Mouse (Mus musculus): ENCODE results near the gene Celsr1. TPM values are rescaled to one million over a fixed set of nuclear protein-coding genes. Genes with fewer than 3 reads are reported as not detected.

The Celsr1 gene
- polyA plus RNA-seq, 1 experiment, result 0.02 TPM

- H3K4me1 ChIP-seq, result peaks cover 16% of the 10 kb centered on the region
- H3K36me3 ChIP-seq (replicated peaks; ENCODE audit: low read length), result no peaks in the 10 kb centered on the region
- TF ChIP-seq GATA1 (IDR thresholded peaks at IDR 0.05; ENCODE audit: borderline replicate concordance, low read length), result no peak
- no peak for TF ChIP-seq FLI1 (IDR thresholded peaks at IDR 0.05; ENCODE audit: low read length)
- H3K4me3 ChIP-seq (replicated peaks), result no peak overlapping the region
- H3K27me3 ChIP-seq (replicated peaks), result peaks cover 60% of the 10 kb centered on the region
- H3K9me3 ChIP-seq, result no peaks in the 10 kb centered on the region
Measured at GRCm38 (mm10) chr15:86041421-86041820, 7.8 kb upstream of the Celsr1 start.

GRCm38 (mm10) chr15:86038802-86039201 lies 5.2 kb upstream of the Celsr1 start:
- Histone ChIP-seq H3K4me1 (peaks cover 28% of the 10 kb centered on the region), H3K9me3 (no peaks in the 10 kb centered on the region), H3K36me3 (replicated peaks; ENCODE audit: low read length) (no peaks in the 10 kb centered on the region), H3K27me3 (replicated peaks) (peaks cover 79% of the 10 kb centered on the region), H3K4me3 (replicated peaks) (peak overlapping the region; percentile 48)
- no peak for TF ChIP-seq FLI1 (IDR thresholded peaks at IDR 0.05; ENCODE audit: low read length)
- no peak for TF ChIP-seq GATA1 (IDR thresholded peaks at IDR 0.05; ENCODE audit: borderline replicate concordance, low read length)

- Histone ChIP-seq H3K27me3 (replicated peaks) (peaks cover 80% of the 10 kb centered on the region), H3K4me1 (peaks cover 42% of the 10 kb centered on the region)
- no peak for TF ChIP-seq FLI1 (IDR thresholded peaks at IDR 0.05; ENCODE audit: low read length)
Measured at GRCm38 (mm10) chr15:86035913-86036312, 2.3 kb upstream of the Celsr1 start.

GRCm38 (mm10) chr15:86034781-86035360 lies 1.3 kb upstream of the Celsr1 start:
- TF ChIP-seq GATA1 (IDR thresholded peaks at IDR 0.05; ENCODE audit: borderline replicate concordance, low read length) (no peak), FLI1 (IDR thresholded peaks at IDR 0.05; ENCODE audit: low read length) (no peak)
- H3K4me3 ChIP-seq (replicated peaks), result no peak overlapping the region
- peaks cover 83% of the 10 kb centered on the region for H3K27me3 ChIP-seq (replicated peaks)
- H3K36me3 ChIP-seq (replicated peaks; ENCODE audit: low read length), result no peaks in the 10 kb centered on the region
- H3K4me1 ChIP-seq, result peaks cover 42% of the 10 kb centered on the region
- peaks cover 34% of the 10 kb centered on the region for H3K9me3 ChIP-seq

More at GRCm38 (mm10) chr15:86035913-86036312, 2.3 kb upstream of the Celsr1 start:
- H3K4me3 ChIP-seq (replicated peaks), result no peak overlapping the region
- H3K36me3 ChIP-seq (replicated peaks; ENCODE audit: low read length), result no peaks in the 10 kb centered on the region
- H3K9me3 ChIP-seq, result peaks cover 24% of the 10 kb centered on the region

GRCm38 (mm10) chr15:86034021-86034523 lies 495 bp upstream of the Celsr1 start:
- H3K27me3 ChIP-seq (replicated peaks), result peaks cover 83% of the 10 kb centered on the region
- no peaks in the 10 kb centered on the region for H3K36me3 ChIP-seq (replicated peaks; ENCODE audit: low read length)
- peak overlapping the region; percentile 80 for H3K4me3 ChIP-seq (replicated peaks)
- peaks cover 35% of the 10 kb centered on the region for H3K9me3 ChIP-seq
- TF ChIP-seq GATA1 (IDR thresholded peaks at IDR 0.05; ENCODE audit: borderline replicate concordance, low read length) (no peak), FLI1 (IDR thresholded peaks at IDR 0.05; ENCODE audit: low read length) (no peak)
- H3K4me1 ChIP-seq, result peaks cover 34% of the 10 kb centered on the region

- Histone ChIP-seq H3K9me3 (peaks cover 35% of the 10 kb centered on the region), H3K36me3 (replicated peaks; ENCODE audit: low read length) (no peaks in the 10 kb centered on the region), H3K27me3 (replicated peaks) (peaks cover 87% of the 10 kb centered on the region), H3K4me3 (replicated peaks) (peak overlapping the region; percentile 80), H3K4me1 (peaks cover 30% of the 10 kb centered on the region)
- TF ChIP-seq GATA1 (IDR thresholded peaks at IDR 0.05; ENCODE audit: borderline replicate concordance, low read length) (no peak), FLI1 (IDR thresholded peaks at IDR 0.05; ENCODE audit: low read length) (no peak)
Measured at GRCm38 (mm10) chr15:86032811-86033190, 776 bp downstream of the Celsr1 start.

GRCm38 (mm10) chr15:86029981-86030380 lies 3.6 kb downstream of the Celsr1 start:
- Histone ChIP-seq H3K27me3 (replicated peaks) (peaks cover 90% of the 10 kb centered on the region), H3K4me1 (peaks cover 25% of the 10 kb centered on the region), H3K36me3 (replicated peaks; ENCODE audit: low read length) (no peaks in the 10 kb centered on the region), H3K9me3 (peaks cover 35% of the 10 kb centered on the region), H3K4me3 (replicated peaks) (no peak overlapping the region)
- TF ChIP-seq FLI1 (IDR thresholded peaks at IDR 0.05; ENCODE audit: low read length) (no peak), GATA1 (IDR thresholded peaks at IDR 0.05; ENCODE audit: borderline replicate concordance, low read length) (no peak)

- H3K4me3 ChIP-seq (replicated peaks), result no peak overlapping the region
- peaks cover 85% of the 10 kb centered on the region for H3K27me3 ChIP-seq (replicated peaks)
- peaks cover 5% of the 10 kb centered on the region for H3K4me1 ChIP-seq
- no peaks in the 10 kb centered on the region for H3K36me3 ChIP-seq (replicated peaks; ENCODE audit: low read length)
- peaks cover 31% of the 10 kb centered on the region for H3K9me3 ChIP-seq
- TF ChIP-seq FLI1 (IDR thresholded peaks at IDR 0.05; ENCODE audit: low read length) (no peak), GATA1 (IDR thresholded peaks at IDR 0.05; ENCODE audit: borderline replicate concordance, low read length) (no peak)
Measured at GRCm38 (mm10) chr15:86027871-86028270, 5.7 kb downstream of the Celsr1 start.

GRCm38 (mm10) chr15:86021971-86022370 lies 11.6 kb downstream of the Celsr1 start:
- Histone ChIP-seq H3K9me3 (peaks cover 15% of the 10 kb centered on the region), H3K4me3 (replicated peaks) (no peak overlapping the region), H3K4me1 (peaks cover 10% of the 10 kb centered on the region), H3K36me3 (replicated peaks; ENCODE audit: low read length) (no peaks in the 10 kb centered on the region), H3K27me3 (replicated peaks) (peaks cover 60% of the 10 kb centered on the region)
- no peak for TF ChIP-seq FLI1 (IDR thresholded peaks at IDR 0.05; ENCODE audit: low read length)
- no peak for TF ChIP-seq GATA1 (IDR thresholded peaks at IDR 0.05; ENCODE audit: borderline replicate concordance, low read length)

- H3K36me3 ChIP-seq (replicated peaks; ENCODE audit: low read length), result no peaks in the 10 kb centered on the region
- peaks cover 15% of the 10 kb centered on the region for H3K9me3 ChIP-seq
- peaks cover 61% of the 10 kb centered on the region for H3K27me3 ChIP-seq (replicated peaks)
- TF ChIP-seq FLI1 (IDR thresholded peaks at IDR 0.05; ENCODE audit: low read length) (no peak), GATA1 (IDR thresholded peaks at IDR 0.05; ENCODE audit: borderline replicate concordance, low read length) (no peak)
- no peak overlapping the region for H3K4me3 ChIP-seq (replicated peaks)
- peaks cover 10% of the 10 kb centered on the region for H3K4me1 ChIP-seq
Measured at GRCm38 (mm10) chr15:86021301-86021700, 12.3 kb downstream of the Celsr1 start.
